Mouse (Mus musculus): ENCODE data around the gene Oit1. TPM values are rescaled to one million over a fixed set of nuclear protein-coding genes. Genes with fewer than 3 reads are reported as not detected.

Oit1 gene
- total RNA-seq, 2 experiments from 2014 or later, result not detected

- no peak for DNase-seq (ENCODE audit: low spot score in 2 of 2)
Measured at GRCm38 (mm10) chr14:8302687-8303086, 75.9 kb downstream of the Oit1 start.

GRCm38 (mm10) chr14:8300281-8300680, 78.3 kb downstream of the Oit1 start:
- DNase-seq (ENCODE audit: low spot score in 2 of 2), result peak in 1 of 2 experiments; percentile 52

Other genes with a start within 250 kb of the Oit1 start
- 100 to 1,000 TPM; 156 to 161 TPM for gene Pdhb, start 205.7 kb downstream of the Oit1 start, total RNA-seq (2021)
- 10 to 100 TPM; 40.9 to 43.6 TPM for gene Kctd6, start 164.6 kb downstream of the Oit1 start, total RNA-seq (2021)
- gene Acox2, start 119.4 kb downstream of the Oit1 start, total RNA-seq (2021), result not detected
- 100 to 1,000 TPM; 213 to 316 TPM for gene Fam107a, start 60.7 kb downstream of the Oit1 start, total RNA-seq (2021)

All from left cerebral cortex, adult 18-20 months (tissue).